9 mouse cellular contexts compared by ENCODE assay signal in the genomic region with DNA sequence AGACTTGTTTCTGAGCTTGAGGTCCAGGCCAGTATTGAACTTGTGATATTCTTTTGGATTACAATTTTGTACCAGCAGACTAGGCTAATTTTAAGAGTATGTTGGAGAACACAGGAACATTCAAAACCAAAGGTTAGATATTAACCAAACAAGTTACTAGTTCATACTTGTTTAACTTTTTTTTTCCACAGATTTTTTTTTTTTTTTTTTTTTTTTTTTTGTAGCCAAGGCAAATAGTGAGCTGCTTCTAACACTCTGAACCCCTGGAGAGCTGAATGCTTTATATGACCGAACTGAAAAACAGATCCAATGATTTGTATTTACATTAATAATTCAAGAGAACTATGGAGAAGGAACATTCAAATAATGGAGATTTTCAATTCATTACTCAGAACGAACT. TPM values are rescaled to one million over a fixed set of nuclear protein-coding genes. Genes with fewer than 3 reads are reported as not detected.
DNase-seq lines count a peak whose midpoint lies in the region; ATAC-seq and TF ChIP-seq lines count a peak whose summit lies in the region.
"Had no signal": no experiment of that assay in that cellular context is flagged by ENCODE, and none has a peak within 500 bp of the region (broad histone marks: within the 10 kb centered on the region; RNA-seq: fewer than 3 reads in every experiment).

No protein-coding gene starts in this region.

- H3K4me3 ChIP-seq in kidney, embryonic 15.5 days (replicated peaks) = 0 out of 2 replicates have a peak overlapping the region, but pooled peaks have one; percentile 62
- peak overlapping the region; percentile 80; the same call in 1 of the 2 replicates for H3K4me3 ChIP-seq in G1E (ENCODE audit: low read depth, low read length)
- peak overlapping the region; percentile 57; the same call in 1 of the 2 replicates for H3K4me3 ChIP-seq in forebrain, embryonic 14.5 days (ENCODE audit: low read depth, low read length)
- 0 out of 2 replicates have a peak overlapping the region, but pooled peaks have one; percentile 58 for H3K4me3 ChIP-seq in midbrain, embryonic 13.5 days (replicated peaks)

- peak overlapping the region; percentile 75 for H3K4me2 ChIP-seq in kidney, embryonic 15.5 days
- peak overlapping the region; percentile 67 for H3K4me2 ChIP-seq in forebrain, embryonic 14.5 days (ENCODE audit: low read length)
- no peak overlapping the region for H3K4me2 ChIP-seq in midbrain, embryonic 13.5 days (replicated peaks)

- no peak for DNase-seq in kidney, postnatal 14 days
- DNase-seq in G1E (ENCODE audit: low spot score) = no peak
- no peak for DNase-seq in forebrain, embryonic 14.5 days (ENCODE audit: low spot score)
- DNase-seq in urinary bladder, postnatal 4 days (ENCODE audit: low spot score in 2 of 2) = no peak
- no peak for DNase-seq in right cerebral cortex, postnatal 4 days
- DNase-seq in cerebellum, postnatal 4 days (ENCODE audit: low spot score in 2 of 2) = no peak
- DNase-seq: right cerebral cortex, postnatal 14 days had no signal

- H3K36me3 ChIP-seq in kidney, embryonic 15.5 days = peaks cover 7% of the 10 kb centered on the region; the same call in 1 of the 2 replicates
- H3K36me3 ChIP-seq in G1E (replicated peaks) = peaks cover 13% of the 10 kb centered on the region
- no peaks in the 10 kb centered on the region for H3K36me3 ChIP-seq in forebrain, embryonic 14.5 days (ENCODE audit: control insufficient read depth, insufficient read depth, low read length)
- H3K36me3 ChIP-seq in midbrain, embryonic 13.5 days = no peaks in the 10 kb centered on the region

- H3K9me3 ChIP-seq in kidney, embryonic 15.5 days (replicated peaks) = no peaks in the 10 kb centered on the region
- no peaks in the 10 kb centered on the region for H3K9me3 ChIP-seq in G1E (replicated peaks)
- no peaks in the 10 kb centered on the region for H3K9me3 ChIP-seq in forebrain, embryonic 14.5 days (replicated peaks; ENCODE audit: control insufficient read depth, low read length)
- H3K9me3 ChIP-seq in midbrain, embryonic 13.5 days = no peaks in the 10 kb centered on the region

- H3K4me1 ChIP-seq in kidney, embryonic 15.5 days = peaks cover 6% of the 10 kb centered on the region
- H3K4me1 ChIP-seq in G1E (ENCODE audit: insufficient read depth, low read depth, low read length) = peaks cover 7% of the 10 kb centered on the region
- H3K4me1 ChIP-seq in forebrain, embryonic 14.5 days (ENCODE audit: control insufficient read depth, insufficient read depth, low read length) = peaks cover 4% of the 10 kb centered on the region; the same call in 1 of the 2 replicates
- peaks cover 8% of the 10 kb centered on the region for H3K4me1 ChIP-seq in midbrain, embryonic 13.5 days (replicated peaks)

- no peak overlapping the region for H3K27ac ChIP-seq in kidney, embryonic 15.5 days
- no peak overlapping the region for H3K27ac ChIP-seq in forebrain, embryonic 14.5 days (ENCODE audit: low read depth, low read length)
- no peak overlapping the region for H3K27ac ChIP-seq in midbrain, embryonic 13.5 days

- no peak overlapping the region for H3K9ac ChIP-seq in kidney, embryonic 15.5 days
- no peak overlapping the region for H3K9ac ChIP-seq in forebrain, embryonic 14.5 days (ENCODE audit: low read length)
- no peak overlapping the region for H3K9ac ChIP-seq in midbrain, embryonic 13.5 days (replicated peaks)

- no peak for TF ChIP-seq CTCF in G1E (IDR thresholded peaks at IDR 0.05; ENCODE audit: low read depth, low read length)

- ATAC-seq in kidney, embryonic 15.5 days (replicated peaks; ENCODE audit: low FRiP score) = no peak
- ATAC-seq in G1E (ENCODE audit: extremely low read depth, insufficient number of reproducible peaks, low FRiP score, poor library complexity, severe bottlenecking) = no peak
- ATAC-seq in forebrain, embryonic 14.5 days = no peak
- ATAC-seq in midbrain, embryonic 13.5 days = no peak

- H3K27me3 ChIP-seq in kidney, embryonic 15.5 days = no peaks in the 10 kb centered on the region
- H3K27me3 ChIP-seq in G1E (ENCODE audit: insufficient read depth, low read length) = no peaks in the 10 kb centered on the region
- H3K27me3 ChIP-seq in forebrain, embryonic 14.5 days (replicated peaks; ENCODE audit: control insufficient read depth, insufficient read depth, low read length) = no peaks in the 10 kb centered on the region
- no peaks in the 10 kb centered on the region for H3K27me3 ChIP-seq in midbrain, embryonic 13.5 days

- 52% methylated on average over 2 of the region's 2 CpGs for WGBS in kidney, embryonic 15.5 days
- 40% methylated on average over 2 of the region's 2 CpGs for WGBS in forebrain, embryonic 14.5 days
- WGBS in midbrain, embryonic 13.5 days = 31% methylated on average over 2 of the region's 2 CpGs

RNA-seq across cellular contexts. Expression of gene Chac2, which starts 0.9 kb away (rescaled TPM):
- 17.7 and 18.8 TPM in 2 replicates for polyA plus RNA-seq in kidney, embryonic 15.5 days (2015; fragmentation: Nextera tagmentation; extraction: Ambion mirVana)
- 16.0 and 18.1 TPM in 2 replicates for total RNA-seq in G1E (2014; fragmentation: Nextera tagmentation)
- 43.1 and 56.1 TPM in 2 replicates for total RNA-seq in G1E (2017)
- polyA plus RNA-seq in G1E (2012) = 1.6 and 3.2 TPM in 2 replicates
- polyA plus RNA-seq in forebrain, embryonic 14.5 days (2014; fragmentation: Nextera tagmentation; extraction: Ambion mirVana) = 24.4 and 28.7 TPM in 2 replicates
- polyA plus RNA-seq in midbrain, embryonic 13.5 days (2015; fragmentation: Nextera tagmentation; extraction: Ambion mirVana) = 21.9 and 23.1 TPM in 2 replicates

RNA-seq across cellular contexts. Expression of gene Erlec1, which starts 31.1 kb away (rescaled TPM):
- 11.7 and 11.9 TPM in 2 replicates for polyA plus RNA-seq in kidney, embryonic 15.5 days (2015; fragmentation: Nextera tagmentation; extraction: Ambion mirVana)
- total RNA-seq in G1E (2014; fragmentation: Nextera tagmentation) (70.1 and 76.1 TPM in 2 replicates), G1E (2017) (30.3 TPM in 2 replicates)
- polyA plus RNA-seq in G1E (2012) = 11.7 and 12.6 TPM in 2 replicates
- 7.6 and 10.7 TPM in 2 replicates for polyA plus RNA-seq in forebrain, embryonic 14.5 days (2014; fragmentation: Nextera tagmentation; extraction: Ambion mirVana)
- 11.5 and 12.3 TPM in 2 replicates for polyA plus RNA-seq in midbrain, embryonic 13.5 days (2015; fragmentation: Nextera tagmentation; extraction: Ambion mirVana)
